Mouse (Mus musculus): Measurements from ENCODE around the gene Auts2. TPM values are rescaled to one million over a fixed set of nuclear protein-coding genes. Genes with fewer than 3 reads are reported as not detected.

Auts2 gene
- total and polyA plus RNA-seq, 3 experiments = 16.9 to 35.7 (median 28.1) TPM

DNA sequence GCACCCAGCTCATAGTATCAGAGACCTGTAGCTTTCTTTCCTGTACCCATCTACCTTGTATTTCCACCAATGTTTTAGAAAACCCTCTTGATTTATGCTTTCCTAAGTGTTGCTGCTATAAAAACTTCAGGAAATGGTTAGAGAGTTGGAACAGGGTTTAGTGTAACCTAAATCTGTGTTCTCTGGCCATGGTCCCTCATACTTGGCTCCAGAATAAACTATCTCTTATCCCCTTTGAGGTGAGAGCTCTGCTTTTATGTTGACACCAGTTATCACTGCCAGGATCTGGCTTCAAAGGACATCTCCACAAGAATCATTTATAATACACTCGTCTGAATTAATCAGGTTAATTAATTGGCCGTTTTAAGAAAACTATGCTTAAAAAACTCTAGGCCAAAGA is 714.5 kb downstream of the Auts2 start:
- no peak overlapping the region for H3K27ac ChIP-seq
- no peaks in the 10 kb centered on the region; the same call in 1 of the 2 replicates for H3K4me1 ChIP-seq (ENCODE audit: control insufficient read depth, insufficient read depth, low read length)
- TF ChIP-seq EP300 (IDR thresholded peaks at IDR 0.05; ENCODE audit: insufficient read depth, low read depth, low read length) (no peak), CTCF (IDR thresholded peaks at IDR 0.05) (no peak)
- no peaks in the 10 kb centered on the region for H3K36me3 ChIP-seq (ENCODE audit: control insufficient read depth, insufficient read depth, low read length)
- H3K9ac ChIP-seq (ENCODE audit: low read depth, low read length) = no peak overlapping the region
- H3K4me3 ChIP-seq = no peak overlapping the region
- DNase-seq = no peak
- no peaks in the 10 kb centered on the region for H3K27me3 ChIP-seq (ENCODE audit: control insufficient read depth, insufficient read depth, low read length)
- 69% methylated on average over 2 of the region's 2 CpGs for WGBS
- H3K79me2 ChIP-seq (replicated peaks; ENCODE audit: control insufficient read depth, insufficient read depth, low read length) = no peaks in the 10 kb centered on the region; the same call in 1 of the 2 replicates
- intact Hi-C loops (cut with DNase I) = no loop called here

DNA sequence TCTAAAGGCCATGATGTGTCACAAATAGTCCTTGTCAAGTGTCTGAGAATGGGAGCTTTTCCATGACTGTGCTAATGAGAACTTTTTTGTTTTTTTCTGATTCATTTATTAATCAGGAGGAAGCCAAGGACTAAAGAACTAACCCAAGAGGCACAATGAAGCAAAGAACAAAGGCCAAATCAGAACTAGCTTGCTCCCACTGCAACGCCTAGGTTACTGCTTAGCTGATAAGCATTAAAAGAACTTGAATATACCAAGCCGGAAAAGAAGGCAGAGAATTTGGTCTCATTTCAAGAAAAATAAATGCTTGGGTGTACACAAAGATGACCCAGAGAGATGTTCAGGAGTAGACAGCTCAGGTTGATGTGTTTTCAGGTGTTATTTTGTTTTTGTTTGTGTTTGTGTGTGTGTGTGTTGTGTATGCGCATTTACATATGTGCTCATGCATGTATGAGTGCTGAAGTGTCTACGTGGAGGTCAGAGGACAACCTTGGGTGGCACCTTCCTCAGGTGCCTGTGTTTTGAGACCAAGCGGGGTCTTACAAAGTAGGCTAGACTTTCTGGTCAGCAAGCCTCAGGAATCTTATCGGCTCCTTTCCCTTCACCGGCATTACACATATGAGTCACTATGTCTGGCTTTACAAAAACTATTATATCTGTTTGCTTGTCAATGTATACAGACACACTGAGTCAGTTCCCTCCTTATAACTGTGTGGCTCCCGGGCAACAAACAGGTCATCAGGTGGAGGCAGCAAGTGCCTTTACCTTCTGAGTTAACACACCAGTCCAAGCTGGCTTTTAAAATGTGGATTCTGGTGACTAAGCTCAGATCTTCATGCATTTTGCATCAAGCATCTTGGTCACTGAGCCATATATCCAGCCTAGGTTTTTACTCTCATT is 716.5 kb downstream of the Auts2 start:
- 81% methylated on average over 8 of the region's 8 CpGs for WGBS
- Histone ChIP-seq H3K79me2 (replicated peaks; ENCODE audit: control insufficient read depth, insufficient read depth, low read length) (no peaks in the 10 kb centered on the region), H3K4me3 (no peak overlapping the region), H3K27ac (no peak overlapping the region), H3K9ac (ENCODE audit: low read depth, low read length) (no peak overlapping the region), H3K27me3 (ENCODE audit: control insufficient read depth, insufficient read depth, low read length) (no peaks in the 10 kb centered on the region), H3K36me3 (ENCODE audit: control insufficient read depth, insufficient read depth, low read length) (no peaks in the 10 kb centered on the region), H3K4me1 (ENCODE audit: control insufficient read depth, insufficient read depth, low read length) (no peaks in the 10 kb centered on the region; the same call in 1 of the 2 replicates)
- DNase-seq = no peak
- intact Hi-C loops (cut with DNase I) = no loop called here
- TF ChIP-seq CTCF (IDR thresholded peaks at IDR 0.05) (no peak), EP300 (IDR thresholded peaks at IDR 0.05; ENCODE audit: insufficient read depth, low read depth, low read length) (no peak), POLR2A (IDR thresholded peaks at IDR 0.05; ENCODE audit: insufficient read depth, low read depth, low read length) (no peak)

DNA sequence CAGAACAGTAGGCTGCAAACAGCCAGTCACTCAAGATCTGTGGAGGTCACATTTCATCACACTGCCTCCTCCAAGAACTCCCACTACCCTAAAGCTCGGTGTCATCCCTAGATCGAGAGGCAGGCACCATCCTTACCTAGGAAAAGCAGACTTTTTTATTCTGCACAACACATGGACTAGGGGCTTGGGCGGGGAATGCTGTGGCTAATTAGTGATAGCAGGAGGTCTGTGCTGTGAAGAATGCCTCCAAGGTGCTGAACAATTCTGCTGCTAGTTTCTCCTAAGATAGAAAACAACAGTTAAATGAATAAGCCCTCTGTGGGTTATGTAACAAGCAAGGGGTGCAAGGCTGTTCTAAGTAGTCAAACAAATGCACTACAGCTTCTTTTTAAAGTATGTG is 717.7 kb downstream of the Auts2 start:
- H3K9ac ChIP-seq (ENCODE audit: low read depth, low read length) = no peak overlapping the region
- intact Hi-C loops (cut with DNase I) = no loop called here
- H3K4me3 ChIP-seq = no peak overlapping the region
- no peaks in the 10 kb centered on the region for H3K36me3 ChIP-seq (ENCODE audit: control insufficient read depth, insufficient read depth, low read length)
- DNase-seq = no peak
- no peaks in the 10 kb centered on the region for H3K27me3 ChIP-seq (ENCODE audit: control insufficient read depth, insufficient read depth, low read length)
- TF ChIP-seq EP300 (IDR thresholded peaks at IDR 0.05; ENCODE audit: insufficient read depth, low read depth, low read length) (no peak), CTCF (IDR thresholded peaks at IDR 0.05) (no peak), POLR2A (IDR thresholded peaks at IDR 0.05; ENCODE audit: insufficient read depth, low read depth, low read length) (no peak)
- H3K4me1 ChIP-seq (ENCODE audit: control insufficient read depth, insufficient read depth, low read length) = no peaks in the 10 kb centered on the region; the same call in 1 of the 2 replicates
- H3K79me2 ChIP-seq (replicated peaks; ENCODE audit: control insufficient read depth, insufficient read depth, low read length) = no peaks in the 10 kb centered on the region
- WGBS = 81% methylated on average over 3 of the region's 3 CpGs
- no peak overlapping the region for H3K27ac ChIP-seq

DNA sequence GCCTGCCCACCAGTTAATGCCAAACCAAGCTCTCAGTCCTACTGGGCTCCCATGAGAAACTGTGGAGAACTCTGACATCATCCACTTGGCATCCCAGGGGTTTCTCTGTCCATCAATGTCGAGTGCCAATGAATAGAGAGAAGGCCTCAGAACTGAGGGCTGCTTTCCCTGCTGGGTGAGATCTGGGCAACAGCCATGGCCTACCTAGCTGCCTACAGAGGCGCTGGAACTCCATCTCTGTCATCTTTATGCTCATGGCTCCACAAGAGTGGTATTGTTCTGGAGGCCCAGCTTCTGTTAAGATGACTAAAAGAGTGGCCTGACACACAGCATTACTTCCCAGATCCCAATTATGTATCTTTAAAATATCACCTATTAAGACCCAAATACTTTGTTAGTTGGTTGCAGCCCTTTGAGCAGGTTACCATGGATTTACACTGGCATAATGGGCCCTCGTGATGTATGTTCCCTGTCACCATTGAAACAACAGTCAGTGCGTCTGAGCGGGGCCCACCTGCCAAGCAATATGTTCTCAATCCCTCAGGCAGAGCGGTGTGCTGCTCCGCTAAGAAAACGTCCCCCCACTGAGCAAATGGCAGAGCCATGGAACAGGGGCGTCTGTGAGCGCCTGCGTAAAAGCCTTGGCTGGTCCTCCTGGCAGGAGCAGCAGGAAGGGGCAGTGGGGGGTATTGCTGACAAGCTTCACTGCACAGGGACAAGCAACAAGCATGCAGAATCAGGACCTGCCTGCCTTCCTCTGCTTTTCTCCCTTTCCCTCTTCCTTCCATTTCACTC is 718.8 kb downstream of the Auts2 start:
- Histone ChIP-seq H3K27me3 (ENCODE audit: control insufficient read depth, insufficient read depth, low read length) (no peaks in the 10 kb centered on the region), H3K79me2 (replicated peaks; ENCODE audit: control insufficient read depth, insufficient read depth, low read length) (no peaks in the 10 kb centered on the region), H3K4me3 (no peak overlapping the region), H3K9ac (ENCODE audit: low read depth, low read length) (no peak overlapping the region), H3K36me3 (ENCODE audit: control insufficient read depth, insufficient read depth, low read length) (no peaks in the 10 kb centered on the region), H3K27ac (no peak overlapping the region), H3K4me1 (ENCODE audit: control insufficient read depth, insufficient read depth, low read length) (no peaks in the 10 kb centered on the region; the same call in 1 of the 2 replicates)
- DNase-seq = no peak
- no peak for TF ChIP-seq POLR2A (IDR thresholded peaks at IDR 0.05; ENCODE audit: insufficient read depth, low read depth, low read length)
- TF ChIP-seq EP300 (IDR thresholded peaks at IDR 0.05; ENCODE audit: insufficient read depth, low read depth, low read length) = no peak
- TF ChIP-seq CTCF (IDR thresholded peaks at IDR 0.05) = no peak
- WGBS = 77% methylated on average over 11 of the region's 11 CpGs
- intact Hi-C loops (cut with DNase I) = no loop called here

DNA sequence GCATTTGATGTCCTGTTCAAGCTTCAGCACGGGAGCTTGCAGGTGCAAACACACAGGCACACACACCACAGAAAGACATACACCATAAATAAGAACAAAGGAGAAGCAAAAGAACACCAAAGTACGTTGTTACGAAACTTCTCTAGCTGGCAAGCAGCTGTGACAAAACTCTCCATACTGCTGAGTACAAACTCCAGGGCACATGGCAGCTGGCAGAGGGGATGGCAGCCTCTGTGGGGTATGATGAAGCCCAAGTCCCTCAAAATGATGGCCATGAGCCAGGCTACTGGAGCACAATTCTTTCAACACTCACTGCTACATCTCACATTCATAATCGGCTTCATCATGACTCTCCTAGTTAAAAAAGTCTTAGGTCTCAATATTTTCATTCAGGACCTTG is 721.7 kb downstream of the Auts2 start:
- no peak overlapping the region for H3K9ac ChIP-seq (ENCODE audit: low read depth, low read length)
- no peaks in the 10 kb centered on the region for H3K79me2 ChIP-seq (replicated peaks; ENCODE audit: control insufficient read depth, insufficient read depth, low read length)
- no peak overlapping the region for H3K4me3 ChIP-seq
- 86% methylated on average over 4 of the region's 4 CpGs for WGBS
- no peak overlapping the region for H3K27ac ChIP-seq
- no peaks in the 10 kb centered on the region for H3K36me3 ChIP-seq (ENCODE audit: control insufficient read depth, insufficient read depth, low read length)
- TF ChIP-seq EP300 (IDR thresholded peaks at IDR 0.05; ENCODE audit: insufficient read depth, low read depth, low read length) = no peak
- TF ChIP-seq POLR2A (IDR thresholded peaks at IDR 0.05; ENCODE audit: insufficient read depth, low read depth, low read length) = no peak
- no peak for TF ChIP-seq CTCF (IDR thresholded peaks at IDR 0.05)
- intact Hi-C loops (cut with DNase I) = no loop called here
- no peaks in the 10 kb centered on the region for H3K4me1 ChIP-seq (ENCODE audit: control insufficient read depth, insufficient read depth, low read length)
- DNase-seq = no peak
- no peaks in the 10 kb centered on the region for H3K27me3 ChIP-seq (ENCODE audit: control insufficient read depth, insufficient read depth, low read length)

Measured in heart, adult 2 months (tissue).